Mouse (Mus musculus): ENCODE measurements around the gene Mrps18b.
A peak's percentile ranks its signal among the peaks of the same experiment; 100 is the strongest.
"Not testable (repeated sequence)": the region's sequence is repeated elsewhere in the genome, so short reads cannot be mapped to it uniquely, and the experiment has no call there.

Gene Mrps18b

GRCm38 (mm10) chr17:35916297-35917142 is at the start of gene Mrps18b, which contains the start of gene Ppp1r10:
Mrps18b (minus strand) TSS chr17:35916389.
Ppp1r10 (plus strand) TSS chr17:35916434.
- peaks cover 56% of the 10 kb centered on the region for H3K4me1 ChIP-seq (replicated peaks; ENCODE audit: low read depth, low read length)
- peak within 1 kb of the TSS; percentile 99 for H3K4me3 ChIP-seq (replicated peaks; ENCODE audit: low read length)
- TF ChIP-seq POU5F1 (IDR thresholded peaks at IDR 0.05; ENCODE audit: borderline replicate concordance, low read length) (no peak), CTCF (conservative IDR thresholded peaks at IDR 0.05; ENCODE audit: low read length) (0 out of 2 replicates have a peak, but pooled peaks have one; percentile 13)

GRCm38 (mm10) chr17:35963279-35963678 is 47.1 kb upstream of the Mrps18b start:
- Histone ChIP-seq H3K36me3 (ENCODE audit: insufficient read depth, low read length) (peaks cover 98% of the 10 kb centered on the region), H3K4me1 (replicated peaks; ENCODE audit: low read depth, low read length) (peaks cover 92% of the 10 kb centered on the region), H3K27me3 (ENCODE audit: insufficient read depth, low read length) (no peaks in the 10 kb centered on the region), H3K9me3 (ENCODE audit: low read length) (no peaks in the 10 kb centered on the region), H3K4me3 (replicated peaks; ENCODE audit: low read length) (peak overlapping the region; percentile 32; the same call in 1 of the 2 replicates)
- TF ChIP-seq POU5F1 (IDR thresholded peaks at IDR 0.05; ENCODE audit: borderline replicate concordance, low read length) (no peak), NANOG (IDR thresholded peaks at IDR 0.05; ENCODE audit: borderline replicate concordance, low read length) (no peak), CTCF (conservative IDR thresholded peaks at IDR 0.05; ENCODE audit: low read length) (no peak)

More at GRCm38 (mm10) chr17:35916297-35917142, at the start of gene Mrps18b, which contains the start of gene Ppp1r10:
- Histone ChIP-seq H3K9me3 (ENCODE audit: low read length) (no peaks in the 10 kb centered on the region), H3K36me3 (ENCODE audit: insufficient read depth, low read length) (peaks cover 69% of the 10 kb centered on the region), H3K27me3 (ENCODE audit: insufficient read depth, low read length) (no peaks in the 10 kb centered on the region)

GRCm38 (mm10) chr17:35958533-35959223 is 42.5 kb upstream of the Mrps18b start:
- Histone ChIP-seq H3K27me3 (ENCODE audit: insufficient read depth, low read length) (no peaks in the 10 kb centered on the region), H3K4me3 (replicated peaks; ENCODE audit: low read length) (no peak overlapping the region), H3K9me3 (ENCODE audit: low read length) (no peaks in the 10 kb centered on the region), H3K36me3 (ENCODE audit: insufficient read depth, low read length) (peaks cover 93% of the 10 kb centered on the region), H3K4me1 (replicated peaks; ENCODE audit: low read depth, low read length) (peaks cover 65% of the 10 kb centered on the region)
- no peak for TF ChIP-seq NANOG (IDR thresholded peaks at IDR 0.05; ENCODE audit: borderline replicate concordance, low read length)
- TF ChIP-seq POU5F1 (IDR thresholded peaks at IDR 0.05; ENCODE audit: borderline replicate concordance, low read length): no peak
- TF ChIP-seq CTCF (conservative IDR thresholded peaks at IDR 0.05; ENCODE audit: low read length): no peak

- Histone ChIP-seq H3K36me3 (ENCODE audit: insufficient read depth, low read length) (peaks cover 53% of the 10 kb centered on the region), H3K27me3 (ENCODE audit: insufficient read depth, low read length) (no peaks in the 10 kb centered on the region), H3K4me1 (replicated peaks; ENCODE audit: low read depth, low read length) (peaks cover 36% of the 10 kb centered on the region), H3K4me3 (replicated peaks; ENCODE audit: low read length) (no peak overlapping the region), H3K9me3 (ENCODE audit: low read length) (no peaks in the 10 kb centered on the region)
- TF ChIP-seq POU5F1 (IDR thresholded peaks at IDR 0.05; ENCODE audit: borderline replicate concordance, low read length) (no peak), NANOG (IDR thresholded peaks at IDR 0.05; ENCODE audit: borderline replicate concordance, low read length) (no peak), CTCF (conservative IDR thresholded peaks at IDR 0.05; ENCODE audit: low read length) (no peak)
Measured at GRCm38 (mm10) chr17:35954665-35955064, 38.5 kb upstream of the Mrps18b start.

GRCm38 (mm10) chr17:35952559-35952958 is 36.4 kb upstream of the Mrps18b start:
- not testable (repeated sequence) for H3K9me3 ChIP-seq (ENCODE audit: low read length); H3K4me3 ChIP-seq (replicated peaks; ENCODE audit: low read length); H3K27me3 ChIP-seq (ENCODE audit: insufficient read depth, low read length)
- H3K36me3 ChIP-seq (ENCODE audit: insufficient read depth, low read length): peaks cover 32% of the 10 kb centered on the region
- H3K4me1 ChIP-seq (replicated peaks; ENCODE audit: low read depth, low read length): peaks cover 17% of the 10 kb centered on the region

GRCm38 (mm10) chr17:35950946-35951345 is 34.8 kb upstream of the Mrps18b start:
- H3K27me3 ChIP-seq (ENCODE audit: insufficient read depth, low read length); H3K4me3 ChIP-seq (replicated peaks; ENCODE audit: low read length); H3K4me1 ChIP-seq (replicated peaks; ENCODE audit: low read depth, low read length); H3K9me3 ChIP-seq (ENCODE audit: low read length): not testable (repeated sequence)
- H3K36me3 ChIP-seq (ENCODE audit: insufficient read depth, low read length): peaks cover 16% of the 10 kb centered on the region

- TF ChIP-seq NANOG (IDR thresholded peaks at IDR 0.05; ENCODE audit: borderline replicate concordance, low read length): no peak; the same call in 1 of the 2 replicates
- TF ChIP-seq CTCF (conservative IDR thresholded peaks at IDR 0.05; ENCODE audit: low read length): no peak
- no peak for TF ChIP-seq POU5F1 (IDR thresholded peaks at IDR 0.05; ENCODE audit: borderline replicate concordance, low read length)
- Histone ChIP-seq H3K4me1 (replicated peaks; ENCODE audit: low read depth, low read length) (peaks cover 35% of the 10 kb centered on the region), H3K9me3 (ENCODE audit: low read length) (peaks cover 6% of the 10 kb centered on the region), H3K4me3 (replicated peaks; ENCODE audit: low read length) (peak overlapping the region; percentile 7), H3K27me3 (ENCODE audit: insufficient read depth, low read length) (no peaks in the 10 kb centered on the region), H3K36me3 (ENCODE audit: insufficient read depth, low read length) (no peaks in the 10 kb centered on the region)
Measured at GRCm38 (mm10) chr17:35939941-35940340, 23.8 kb upstream of the Mrps18b start.

GRCm38 (mm10) chr17:35939108-35939507 is 22.9 kb upstream of the Mrps18b start:
- no peaks in the 10 kb centered on the region for H3K27me3 ChIP-seq (ENCODE audit: insufficient read depth, low read length)
- no peaks in the 10 kb centered on the region for H3K36me3 ChIP-seq (ENCODE audit: insufficient read depth, low read length)
- peaks cover 6% of the 10 kb centered on the region for H3K9me3 ChIP-seq (ENCODE audit: low read length)
- peak overlapping the region; percentile 7; the same call in 1 of the 2 replicates for H3K4me3 ChIP-seq (replicated peaks; ENCODE audit: low read length)
- TF ChIP-seq CTCF (conservative IDR thresholded peaks at IDR 0.05; ENCODE audit: low read length) (no peak), POU5F1 (IDR thresholded peaks at IDR 0.05; ENCODE audit: borderline replicate concordance, low read length) (peak; percentile 47; the same call in 1 of the 2 replicates)
- peaks cover 42% of the 10 kb centered on the region for H3K4me1 ChIP-seq (replicated peaks; ENCODE audit: low read depth, low read length)
